Mouse (Mus musculus): ENCODE results near the gene Lrrn4. TPM values are rescaled to one million over a fixed set of nuclear protein-coding genes. Genes with fewer than 3 reads are reported as not detected.
A peak's percentile ranks its signal among the peaks of the same experiment; 100 is the strongest.

Lrrn4 gene
- 0.23 TPM in 1 of 2 replicates, not detected in the other for total RNA-seq (2017)

DNA sequence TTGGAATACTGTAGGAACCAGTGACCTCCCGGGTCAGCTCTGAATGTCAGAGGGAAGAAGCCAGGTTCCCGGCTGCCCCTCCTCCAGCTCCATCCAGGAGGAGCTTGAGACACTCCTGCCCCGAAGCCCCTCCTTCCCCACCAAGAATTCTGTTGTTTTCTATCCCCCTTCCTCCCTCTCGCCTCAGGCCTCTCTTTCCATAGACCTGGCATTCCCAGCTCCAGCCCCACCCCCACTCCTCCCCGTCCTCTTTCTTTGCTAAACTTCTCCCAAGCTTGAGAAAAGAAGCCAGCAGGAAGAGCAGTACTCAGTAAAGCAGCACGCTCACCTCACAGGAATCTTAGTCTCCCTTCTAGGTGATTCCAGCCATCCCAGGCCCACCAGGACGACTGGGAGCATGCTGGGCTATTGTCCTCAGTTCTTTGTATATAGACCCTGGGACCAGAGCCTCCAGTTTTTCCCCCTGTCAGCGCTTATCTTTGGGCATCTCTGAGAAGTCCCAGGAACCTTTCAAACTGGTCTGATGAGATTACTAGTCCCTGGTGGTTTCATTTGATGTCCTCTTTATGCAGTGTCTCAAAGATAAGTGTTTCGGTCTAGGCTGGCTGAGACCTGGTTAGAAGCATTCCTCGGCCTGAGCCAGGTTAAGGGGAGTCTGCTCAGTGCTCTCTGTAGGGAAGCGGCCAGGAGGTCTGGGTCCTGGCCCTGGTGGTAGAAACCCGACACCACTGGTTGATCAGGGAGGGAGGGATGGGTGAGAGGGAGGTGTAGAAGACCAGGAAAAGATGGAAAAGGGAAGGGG, at the start of gene Lrrn4:
Gene Lrrn4, minus strand, starts transcription at position 48 of the 802 bp plus-strand sequence.
- ATAC-seq (ENCODE audit: extremely low read depth, insufficient number of reproducible peaks, low FRiP score, poor library complexity, severe bottlenecking): no peak

GRCm38 (mm10) chr2:132928999-132929398, 48.3 kb upstream of the Lrrn4 start:
- ATAC-seq (ENCODE audit: extremely low read depth, insufficient number of reproducible peaks, low FRiP score, poor library complexity, severe bottlenecking): no peak

DNA sequence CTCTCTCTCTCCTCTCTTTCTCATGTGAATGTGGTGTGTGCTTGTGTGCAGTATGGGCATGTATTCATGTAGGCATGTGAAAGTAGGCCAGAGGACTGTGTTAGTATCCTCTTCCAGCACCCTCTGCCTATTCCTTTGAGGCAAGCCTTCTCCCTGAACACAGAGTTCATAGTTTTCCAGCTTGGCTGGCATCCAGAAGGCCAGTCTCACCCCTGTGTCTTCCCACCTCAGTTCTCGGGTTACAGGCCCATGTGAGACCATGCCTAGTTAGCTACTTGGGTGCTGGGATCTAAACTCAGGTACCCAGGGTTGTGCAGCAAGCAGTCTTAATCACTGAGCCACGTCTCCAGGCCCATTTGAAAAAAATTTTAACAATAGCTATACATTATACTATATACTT, 47.2 kb upstream of the Lrrn4 start:
- ATAC-seq (ENCODE audit: extremely low read depth, insufficient number of reproducible peaks, low FRiP score, poor library complexity, severe bottlenecking): no peak

DNA sequence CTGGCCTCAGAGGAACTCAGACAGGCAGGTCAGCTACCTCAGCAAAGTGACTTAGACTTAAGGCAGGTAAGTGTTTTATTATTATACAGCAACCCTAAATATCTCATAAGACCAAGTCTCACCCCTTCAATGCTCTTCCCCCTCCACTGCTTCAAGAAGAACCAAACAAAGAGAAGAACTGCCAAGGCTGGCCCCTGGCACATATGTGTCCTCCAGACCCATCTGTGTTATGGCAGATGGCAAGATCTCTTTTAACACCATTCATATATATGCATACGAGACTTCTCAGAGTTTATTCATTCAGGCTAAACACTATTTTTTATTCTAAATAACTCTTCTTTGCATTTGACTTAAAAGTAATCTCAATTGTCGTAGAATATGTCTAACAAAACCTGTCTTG, 46.6 kb upstream of the Lrrn4 start:
- ATAC-seq (ENCODE audit: extremely low read depth, insufficient number of reproducible peaks, low FRiP score, poor library complexity, severe bottlenecking): no peak

- no peak for ATAC-seq (ENCODE audit: extremely low read depth, insufficient number of reproducible peaks, low FRiP score, poor library complexity, severe bottlenecking)
Measured at GRCm38 (mm10) chr2:132923290-132924085, 42.8 kb upstream of the Lrrn4 start.

DNA sequence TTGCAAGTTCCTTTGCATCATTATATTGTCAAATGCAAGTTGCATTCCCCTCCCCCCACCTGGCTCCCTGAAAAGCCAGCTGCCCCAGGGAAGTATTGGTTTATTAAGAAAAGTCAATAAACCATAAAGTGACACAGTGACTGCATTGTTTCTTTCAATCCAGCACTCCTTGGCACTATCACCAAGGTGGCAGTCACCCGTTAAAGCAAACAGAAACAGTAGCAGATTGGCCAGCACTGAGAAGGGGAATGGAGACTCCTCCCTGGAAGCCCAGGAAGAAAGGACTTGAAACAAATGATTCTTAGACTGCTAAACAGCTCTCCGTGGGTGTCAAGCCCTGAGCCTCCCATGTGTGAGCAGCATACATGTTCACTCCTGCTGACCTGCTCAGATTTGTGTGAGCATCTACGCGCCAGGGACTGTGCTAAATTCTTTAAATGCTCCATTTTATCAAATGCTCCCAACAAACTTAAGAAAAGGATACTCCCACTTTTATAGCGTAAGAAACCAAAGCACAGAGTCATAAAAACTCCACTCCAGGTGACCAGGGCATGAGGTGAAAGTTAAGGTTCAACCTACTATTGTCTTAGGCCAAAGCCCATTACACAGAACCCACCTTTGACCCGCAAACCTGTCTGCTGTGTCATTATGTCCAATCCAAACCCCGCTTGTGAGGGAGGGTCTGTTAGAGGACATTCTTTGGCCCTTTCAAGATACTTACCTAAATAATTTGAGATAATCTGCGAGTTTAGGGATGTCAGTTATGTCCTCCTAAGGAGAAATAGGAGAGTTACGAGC, 41.6 kb upstream of the Lrrn4 start:
- ATAC-seq (ENCODE audit: extremely low read depth, insufficient number of reproducible peaks, low FRiP score, poor library complexity, severe bottlenecking): no peak

DNA sequence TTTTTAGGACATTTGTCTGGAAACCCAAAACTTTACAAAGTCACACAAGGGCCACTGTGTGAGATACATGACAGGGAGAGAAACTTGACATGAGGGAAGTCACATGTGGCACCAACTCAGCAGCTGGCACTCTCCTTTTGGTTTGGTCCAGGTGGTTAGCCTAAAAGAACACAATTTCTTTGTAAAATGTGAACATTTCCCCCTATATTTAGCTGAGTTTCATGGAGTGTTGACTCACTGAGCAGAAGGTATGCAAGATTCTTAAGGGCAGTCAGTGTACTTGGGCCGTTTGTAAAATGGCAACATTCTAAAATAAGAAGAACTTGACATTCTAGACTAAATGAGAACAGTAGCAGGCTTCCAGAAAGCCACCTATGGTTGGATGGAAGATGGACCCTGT, 34.1 kb upstream of the Lrrn4 start:
- ATAC-seq (ENCODE audit: extremely low read depth, insufficient number of reproducible peaks, low FRiP score, poor library complexity, severe bottlenecking): no peak

DNA sequence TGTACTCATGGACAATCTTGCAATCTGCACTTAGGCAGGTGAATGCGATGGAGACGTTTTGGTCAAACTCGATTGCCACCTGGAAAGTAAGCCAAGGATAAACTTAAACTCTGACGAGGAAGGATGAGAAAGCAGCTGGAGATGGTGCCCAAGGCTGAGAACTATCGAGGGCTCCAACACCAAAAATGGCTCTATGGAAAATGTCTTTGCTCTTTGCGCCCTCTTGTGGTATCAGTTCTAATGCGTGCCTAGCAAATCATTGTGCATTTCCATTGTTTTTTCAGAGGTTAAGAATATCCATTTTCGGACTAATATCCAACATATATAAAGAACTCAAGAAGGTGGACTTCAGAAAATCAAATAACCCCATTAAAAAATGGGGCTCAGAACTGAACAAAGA, 26.1 kb upstream of the Lrrn4 start:
- ATAC-seq (ENCODE audit: extremely low read depth, insufficient number of reproducible peaks, low FRiP score, poor library complexity, severe bottlenecking): no peak

- no peak for ATAC-seq (ENCODE audit: extremely low read depth, insufficient number of reproducible peaks, low FRiP score, poor library complexity, severe bottlenecking)
Measured at GRCm38 (mm10) chr2:132904961-132905360, 24.3 kb upstream of the Lrrn4 start.

DNA sequence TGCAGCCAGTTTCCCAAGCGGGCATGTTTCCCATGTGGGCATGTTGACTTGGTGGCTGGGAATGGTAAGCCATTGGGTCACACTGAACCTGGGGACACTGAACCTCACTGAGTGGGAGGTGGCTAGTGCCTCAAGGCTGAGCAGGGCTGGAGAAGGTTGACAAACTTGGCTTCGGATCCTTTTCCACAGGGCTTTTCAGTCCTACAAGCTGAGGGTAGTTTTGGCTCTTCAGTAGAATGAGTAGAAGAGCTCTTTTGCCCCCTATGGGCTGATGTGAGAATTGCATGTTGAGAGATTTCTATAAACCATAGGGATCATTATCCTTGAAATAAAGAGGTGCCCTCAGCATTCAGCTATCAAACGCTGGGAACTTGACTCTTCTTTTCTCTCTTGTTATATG, 22.8 kb upstream of the Lrrn4 start:
- ATAC-seq (ENCODE audit: extremely low read depth, insufficient number of reproducible peaks, low FRiP score, poor library complexity, severe bottlenecking): peak; percentile 39; the same call in 1 of the 2 replicates

DNA sequence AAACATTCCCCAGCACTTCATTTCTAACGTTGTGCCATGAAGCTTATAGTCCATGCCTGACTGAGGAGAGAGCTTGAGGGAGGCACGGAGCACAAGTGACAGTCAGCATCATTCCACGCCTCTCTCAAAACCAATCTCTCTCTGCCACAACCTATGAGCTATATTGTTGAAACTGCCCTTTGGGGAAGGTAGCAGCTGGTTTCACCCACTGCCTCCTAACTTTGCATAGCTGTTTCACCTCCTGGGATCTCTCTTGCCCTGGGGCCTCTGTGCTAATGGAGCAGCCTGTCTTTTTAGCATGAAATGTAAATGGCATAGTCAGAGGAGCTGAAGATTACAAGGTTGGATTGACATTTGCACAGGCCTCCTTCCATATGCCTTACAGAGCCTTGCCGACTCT, 21.4 kb upstream of the Lrrn4 start:
- ATAC-seq (ENCODE audit: extremely low read depth, insufficient number of reproducible peaks, low FRiP score, poor library complexity, severe bottlenecking): no peak

DNA sequence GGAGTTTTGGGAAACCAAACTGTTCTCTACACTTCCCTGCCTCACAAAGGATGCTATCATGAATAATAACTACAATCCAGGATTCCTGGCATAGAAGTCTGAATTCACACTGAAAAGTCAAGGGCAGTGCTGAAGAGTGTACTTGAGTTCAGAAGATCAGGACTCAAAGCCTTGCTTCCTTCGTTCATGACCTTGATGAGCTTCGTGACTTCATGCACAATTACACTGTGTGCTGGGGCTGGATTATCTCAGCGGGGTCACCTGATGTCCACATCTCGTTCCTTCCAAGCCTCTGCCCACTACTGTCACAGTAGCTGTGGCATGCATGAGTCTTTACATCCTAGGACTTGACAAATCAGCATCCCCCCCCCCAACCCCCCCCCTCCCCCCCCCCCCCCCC, 20.9 kb upstream of the Lrrn4 start:
- no peak for ATAC-seq (ENCODE audit: extremely low read depth, insufficient number of reproducible peaks, low FRiP score, poor library complexity, severe bottlenecking)

GRCm38 (mm10) chr2:132900596-132900995, 19.9 kb upstream of the Lrrn4 start:
- no peak for ATAC-seq (ENCODE audit: extremely low read depth, insufficient number of reproducible peaks, low FRiP score, poor library complexity, severe bottlenecking)

DNA sequence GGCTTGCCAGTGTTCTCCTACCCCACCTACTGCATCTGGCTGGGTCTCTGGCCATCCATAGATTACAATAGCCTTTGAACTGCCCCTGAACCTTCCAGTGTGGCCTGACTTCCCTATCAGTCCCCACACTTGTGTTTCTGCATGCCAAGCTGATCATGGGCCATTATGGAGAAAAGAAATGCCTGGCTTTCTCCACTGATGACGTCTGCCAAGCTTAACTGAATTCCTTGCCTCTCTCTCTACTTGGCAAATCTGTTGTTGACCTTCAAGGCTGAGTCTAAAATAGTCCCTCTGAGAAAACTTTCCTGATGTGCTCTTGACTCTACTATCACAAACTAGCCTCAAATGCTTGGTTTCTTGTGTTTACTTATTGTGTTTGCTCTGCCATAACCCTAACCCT, 17.5 kb upstream of the Lrrn4 start:
- ATAC-seq (ENCODE audit: extremely low read depth, insufficient number of reproducible peaks, low FRiP score, poor library complexity, severe bottlenecking): no peak

DNA sequence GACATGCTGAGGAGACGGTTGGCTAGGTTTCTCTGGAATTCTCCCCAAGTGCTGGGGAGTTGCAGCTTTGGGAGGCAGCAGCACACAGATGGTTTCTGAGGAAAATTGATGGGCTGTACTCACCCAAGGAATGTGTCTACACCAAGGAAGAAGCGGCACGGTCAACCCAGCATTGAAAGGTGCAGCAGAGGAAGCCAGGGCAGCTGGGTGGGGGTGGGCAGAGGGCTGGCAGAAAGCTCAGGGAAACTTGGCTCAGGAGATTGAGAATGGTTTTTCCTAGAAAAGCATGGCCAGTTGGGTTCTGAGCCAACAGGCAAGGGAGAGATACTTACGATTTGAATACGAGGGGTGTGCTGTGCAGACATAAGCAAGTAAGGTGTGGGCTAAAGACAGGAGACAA, 13.1 kb upstream of the Lrrn4 start:
- no peak for ATAC-seq (ENCODE audit: extremely low read depth, insufficient number of reproducible peaks, low FRiP score, poor library complexity, severe bottlenecking)

GRCm38 (mm10) chr2:132885312-132885711, 4.6 kb upstream of the Lrrn4 start:
- no peak for ATAC-seq (ENCODE audit: extremely low read depth, insufficient number of reproducible peaks, low FRiP score, poor library complexity, severe bottlenecking)

DNA sequence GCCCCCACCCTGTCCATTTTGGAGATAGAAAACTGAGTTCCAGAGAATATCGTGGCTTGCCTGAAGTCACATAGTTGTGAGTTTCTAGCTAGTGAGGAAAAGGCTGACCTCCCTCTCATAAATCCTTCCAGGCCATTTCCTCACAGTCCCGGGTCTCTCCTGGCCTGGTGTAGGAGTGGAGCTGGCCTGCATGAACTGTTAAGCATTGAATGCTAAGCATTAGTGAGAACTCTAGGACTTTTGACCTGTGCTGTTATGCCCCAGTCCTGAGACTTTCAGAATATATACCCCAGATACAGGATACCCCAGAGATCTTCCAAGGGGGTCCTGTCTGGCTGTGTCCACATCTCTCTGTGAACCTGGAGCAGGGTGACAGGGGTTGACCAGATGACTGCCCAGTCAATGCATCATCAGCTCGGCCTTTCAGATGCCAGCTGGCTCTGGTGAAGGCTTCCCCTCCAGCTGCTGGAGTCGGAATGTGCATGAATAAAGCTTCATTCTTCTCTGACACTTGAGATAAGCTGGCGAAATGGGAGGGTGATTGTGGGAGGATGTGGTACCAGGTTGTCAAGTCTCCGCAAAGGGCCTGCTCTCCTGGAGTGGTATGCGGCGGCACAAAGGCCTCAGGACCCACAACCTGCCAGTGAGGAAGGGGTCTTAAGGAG, 3.7 kb upstream of the Lrrn4 start:
- no peak for ATAC-seq (ENCODE audit: extremely low read depth, insufficient number of reproducible peaks, low FRiP score, poor library complexity, severe bottlenecking)

DNA sequence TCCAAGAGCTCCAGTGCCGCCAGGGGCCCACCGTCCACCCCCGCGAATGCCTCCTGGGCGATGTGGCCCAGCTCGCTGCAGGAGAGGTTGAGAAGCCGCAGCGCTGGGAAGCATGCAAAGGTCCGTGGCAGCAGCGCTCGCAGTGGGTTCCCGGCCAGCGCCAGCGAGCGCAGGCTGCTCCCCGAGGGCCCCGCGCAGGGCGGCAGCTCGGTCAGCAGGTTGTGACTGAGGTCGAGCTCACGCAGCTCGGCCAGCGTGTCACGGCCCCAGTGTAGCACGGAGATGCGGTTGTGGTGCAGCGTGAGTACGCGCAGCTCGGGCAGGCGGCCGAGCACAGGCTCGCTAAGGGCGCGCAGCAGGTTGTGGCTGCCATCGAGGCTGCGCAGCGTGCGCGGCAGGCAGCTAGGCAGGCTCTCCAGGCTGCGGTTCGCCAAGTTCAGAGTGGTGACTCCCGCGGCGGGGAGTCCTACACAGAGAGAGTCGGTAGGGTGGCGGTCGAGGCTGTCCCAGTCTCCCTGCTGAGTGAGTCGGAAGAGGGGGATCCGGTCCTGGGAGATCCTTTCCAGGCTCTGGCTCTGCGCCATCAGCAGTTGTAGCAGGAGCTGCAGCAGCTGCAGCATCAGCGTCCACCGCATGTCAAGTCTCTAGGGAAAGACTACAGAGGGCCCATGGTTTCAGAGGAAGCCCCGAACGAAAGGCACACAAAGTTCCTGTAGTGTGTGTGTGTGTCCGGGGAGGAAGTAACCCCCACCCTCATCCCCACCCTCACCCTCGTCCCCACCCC, 1.2 kb downstream of the Lrrn4 start:
- ATAC-seq (ENCODE audit: extremely low read depth, insufficient number of reproducible peaks, low FRiP score, poor library complexity, severe bottlenecking): peak; percentile 21; the same call in 1 of the 2 replicates
